Mouse (Mus musculus) midbrain, embryonic 13.5 days (tissue): ENCODE results near the gene Tmem179b. TPM values are rescaled to one million over a fixed set of nuclear protein-coding genes. Genes with fewer than 3 reads are reported as not detected.
"Not testable (repeated sequence)": the region's sequence is repeated elsewhere in the genome, so short reads cannot be mapped to it uniquely, and the experiment has no call there.

Experiments
- ATAC-seq: fragments of 200-750 bp; cut with Nextera tagmentation; 2 replicates; pipeline ENCODE4 v1.8.0; 2017; ENCODE audit warnings: mild to moderate bottlenecking, moderate TSS enrichment, moderate library complexity
- H3K27ac ChIP-seq: fragments of 300-500 bp; sonication (generic); 2 replicates; pipeline ENCODE4 v1.5.1; 2015; ENCODE audit warnings: inconsistent platforms, mild to moderate bottlenecking, moderate library complexity
- H3K27me3 ChIP-seq: fragments of 300-500 bp; sonication (generic); 2 replicates; pipeline ENCODE4 v1.6.1; 2015; ENCODE audit warnings: mild to moderate bottlenecking, inconsistent platforms
- H3K36me3 ChIP-seq: fragments of 300-500 bp; sonication (generic); 2 replicates; pipeline ENCODE4 v1.6.1; 2015; ENCODE audit warnings: mild to moderate bottlenecking, inconsistent platforms
- H3K4me1 ChIP-seq: fragments of 300-500 bp; sonication (generic); replicated peaks from 2 replicates; pipeline ENCODE4 v1.6.1; 2015; ENCODE audit warnings: inconsistent platforms
- H3K4me2 ChIP-seq: fragments of 300-500 bp; sonication (generic); replicated peaks from 2 replicates; pipeline ENCODE4 v1.6.1; 2015; ENCODE audit warnings: moderate library complexity, mild to moderate bottlenecking, inconsistent platforms
- H3K4me3 ChIP-seq: fragments of 300-500 bp; sonication (generic); replicated peaks from 2 replicates; pipeline ENCODE4 v1.5.1; 2015; ENCODE audit warnings: mild to moderate bottlenecking, inconsistent platforms
- H3K9ac ChIP-seq: fragments of 300-500 bp; sonication (generic); replicated peaks from 2 replicates; pipeline ENCODE4 v1.6.1; 2015; ENCODE audit warnings: mild to moderate bottlenecking, inconsistent platforms
- H3K9me3 ChIP-seq: fragments of 300-500 bp; sonication (generic); 2 replicates; pipeline ENCODE4 v1.6.1; 2016; ENCODE audit warnings: mild to moderate bottlenecking, inconsistent platforms
- WGBS: fragments of 180-500 bp; shearing (Covaris S2); methylation state at CpG from one replicate; pipeline ENCODE4 v1.1.7; 2015; 5-methylcytosine and 5-hydroxymethylcytosine counted together
- polyA plus RNA-seq: library from polyadenylated mRNA; unstranded; fragments of >200 nt; fragmentation: Nextera tagmentation; extraction: Ambion mirVana; gene quantifications from 2 replicates; pipeline ENCODE4 v1.2.1, GENCODE M21; 2015

Tmem179b gene
- polyA plus RNA-seq, 1 experiment from 2014 or later, result 38.1 TPM

DNA sequence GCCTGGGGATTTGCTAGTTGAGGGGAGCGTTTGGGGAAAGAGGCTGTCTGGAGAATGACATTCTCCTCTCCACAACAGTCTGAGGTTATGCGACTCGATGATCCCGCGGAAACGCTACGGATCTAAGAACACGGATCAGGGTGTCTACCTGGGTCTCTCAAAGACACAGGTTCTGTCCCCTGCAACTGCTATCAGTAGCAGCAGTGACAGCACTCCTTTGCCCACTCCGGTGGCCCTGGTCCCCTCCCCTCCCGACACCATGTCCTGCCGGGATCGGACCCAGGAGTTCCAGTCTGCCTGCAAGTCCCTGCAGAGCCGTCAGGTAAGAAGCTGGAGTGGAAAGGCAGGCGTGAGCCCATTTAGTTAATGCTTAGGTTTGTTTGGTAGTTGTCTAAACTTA is 32.1 kb downstream of the Tmem179b start:
- H3K27ac ChIP-seq, result peak overlapping the region; percentile 95
- H3K4me3 ChIP-seq, result peak overlapping the region; percentile 76
- peak overlapping the region; percentile 84 for H3K4me2 ChIP-seq
- H3K9me3 ChIP-seq, result no peaks in the 10 kb centered on the region
- H3K36me3 ChIP-seq, result peaks cover 71% of the 10 kb centered on the region
- ATAC-seq, result no peak
- WGBS, result 27% methylated on average over 14 of the region's 14 CpGs
- H3K27me3 ChIP-seq, result no peaks in the 10 kb centered on the region
- H3K4me1 ChIP-seq, result peaks cover 29% of the 10 kb centered on the region
- H3K9ac ChIP-seq, result peak overlapping the region; percentile 87

- Histone ChIP-seq H3K9me3 (no peaks in the 10 kb centered on the region), H3K27me3 (no peaks in the 10 kb centered on the region), H3K4me2 (peak within 1 kb of the TSS; percentile 84), H3K9ac (peak within 1 kb of the TSS; percentile 87), H3K27ac (peak within 1 kb of the TSS; percentile 95), H3K36me3 (peaks cover 62% of the 10 kb centered on the region), H3K4me1 (peaks cover 37% of the 10 kb centered on the region), H3K4me3 (peak within 1 kb of the TSS; percentile 76)
- under 1% methylated on average over 36 of the region's 36 CpGs for WGBS
- ATAC-seq, result peak; percentile 98
Measured at GRCm38 (mm10) chr19:8741243-8741869, 32.9 kb downstream of the Tmem179b start, which contains the start of gene Stx5a. Gene Stx5a, plus strand, starts transcription at chr19:8741413.

DNA sequence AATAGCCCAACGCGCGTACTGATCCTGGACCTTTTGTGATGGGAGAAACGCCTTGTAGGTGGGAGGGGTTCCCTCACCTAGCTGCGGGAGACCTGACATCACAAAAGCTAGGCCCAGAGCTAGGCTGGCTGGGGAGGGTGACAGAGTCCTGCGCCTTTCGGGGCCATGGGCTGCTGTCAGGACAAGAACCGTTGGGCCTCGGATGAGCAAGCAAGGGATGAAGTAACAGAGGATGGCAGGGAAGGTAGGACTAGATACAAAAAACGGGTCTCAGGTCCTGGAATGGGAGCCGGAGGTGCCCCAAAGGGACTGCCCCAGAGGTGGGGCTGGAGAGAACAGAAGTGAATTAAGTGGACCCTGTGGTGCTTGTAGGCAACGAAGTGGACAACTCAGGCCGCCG is 33.7 kb downstream of the Tmem179b start, which contains the start of gene 1700092M07Rik:
TSS of gene 1700092M07Rik (plus strand) at position 116 of the 400 bp plus-strand sequence.
- no peaks in the 10 kb centered on the region for H3K9me3 ChIP-seq

DNA sequence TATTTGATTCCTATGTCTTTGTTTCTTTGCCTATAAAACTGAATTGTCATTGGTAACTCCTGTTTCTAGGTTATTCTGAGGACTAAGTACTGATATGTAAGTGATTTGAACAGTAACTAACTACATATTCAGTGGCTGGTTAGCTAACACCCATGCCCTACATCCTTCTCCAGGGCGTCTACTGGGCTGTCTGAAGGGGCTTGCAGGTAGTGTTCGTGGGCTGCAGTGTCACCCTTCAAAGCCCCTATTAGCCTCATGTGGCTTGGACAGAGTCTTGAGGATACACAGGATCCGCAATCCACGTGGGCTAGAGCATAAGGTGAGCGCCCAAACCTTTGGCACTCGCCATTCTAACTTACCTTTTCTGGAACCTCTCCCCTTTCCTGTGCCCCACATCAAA is 34.6 kb downstream of the Tmem179b start:
- H3K36me3 ChIP-seq, result peaks cover 45% of the 10 kb centered on the region
- WGBS, result 95% methylated on average over 6 of the region's 6 CpGs
- no peaks in the 10 kb centered on the region for H3K9me3 ChIP-seq
- no peaks in the 10 kb centered on the region for H3K27me3 ChIP-seq
- ATAC-seq, result no peak
- H3K4me3 ChIP-seq, result no peak overlapping the region
- H3K9ac ChIP-seq, result no peak overlapping the region
- no peak overlapping the region for H3K27ac ChIP-seq
- no peak overlapping the region for H3K4me2 ChIP-seq
- peaks cover 41% of the 10 kb centered on the region for H3K4me1 ChIP-seq

More for the DNA sequence above, 33.7 kb downstream of the Tmem179b start, which contains the start of gene 1700092M07Rik:
- Histone ChIP-seq H3K36me3 (peaks cover 55% of the 10 kb centered on the region), H3K4me1 (peaks cover 40% of the 10 kb centered on the region), H3K27me3 (no peaks in the 10 kb centered on the region), H3K4me3 (peak within 1 kb of the TSS; percentile 76), H3K4me2 (peak within 1 kb of the TSS; percentile 84), H3K27ac (peak within 1 kb of the TSS; percentile 95), H3K9ac (peak within 1 kb of the TSS; percentile 87)
- no peak; the same call in 1 of the 2 replicates for ATAC-seq
- 65% methylated on average over 14 of the region's 14 CpGs for WGBS

DNA sequence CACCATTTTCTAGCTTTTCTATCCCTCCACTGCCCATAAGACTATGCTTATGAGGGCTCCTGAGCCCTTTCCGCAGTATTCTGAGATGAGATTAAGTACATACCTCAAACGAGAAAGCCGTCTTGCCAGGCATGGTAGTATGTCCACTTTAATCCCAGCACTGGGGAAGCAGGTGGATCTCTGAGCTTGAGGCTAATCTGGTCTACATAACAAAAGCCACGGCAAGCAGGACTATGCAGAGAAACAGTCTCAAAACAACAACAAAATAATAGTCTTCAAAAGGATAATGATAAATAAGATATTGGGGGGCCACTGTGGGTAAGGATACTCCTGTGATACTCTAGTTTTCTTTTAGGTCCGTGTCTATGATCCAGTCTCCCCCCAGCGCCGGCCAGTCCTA is 35.4 kb downstream of the Tmem179b start:
- Histone ChIP-seq H3K4me1 (peaks cover 41% of the 10 kb centered on the region), H3K27ac (no peak overlapping the region), H3K9me3 (no peaks in the 10 kb centered on the region), H3K9ac (no peak overlapping the region), H3K4me2 (no peak overlapping the region), H3K27me3 (0 out of 2 replicates have a peak, but pooled peaks cover 3% of the 10 kb centered on the region), H3K4me3 (no peak overlapping the region), H3K36me3 (peaks cover 41% of the 10 kb centered on the region)
- ATAC-seq, result no peak
- 92% methylated on average over 7 of the region's 7 CpGs for WGBS

DNA sequence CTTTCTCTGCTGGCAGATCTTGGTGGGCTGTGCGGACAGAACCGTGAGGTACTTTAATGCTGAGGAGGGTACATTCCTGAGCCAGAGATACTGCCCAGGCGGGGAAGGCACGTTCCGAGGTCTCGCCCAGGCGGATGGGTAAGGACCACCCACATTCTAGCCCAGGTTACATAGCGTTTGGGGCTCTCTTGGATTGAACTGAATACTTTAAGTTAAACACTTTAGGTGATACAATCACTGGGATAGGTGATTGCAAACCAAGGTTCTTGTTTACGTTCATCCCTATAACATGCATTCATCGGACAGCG is 38.2 kb downstream of the Tmem179b start:
- peaks cover 27% of the 10 kb centered on the region for H3K4me1 ChIP-seq
- 0 out of 2 replicates have a peak, but pooled peaks cover 3% of the 10 kb centered on the region for H3K27me3 ChIP-seq
- H3K36me3 ChIP-seq, result peaks cover 29% of the 10 kb centered on the region
- H3K9ac ChIP-seq, result peak overlapping the region; percentile 83
- H3K4me3 ChIP-seq, result peak overlapping the region; percentile 87
- no peaks in the 10 kb centered on the region for H3K9me3 ChIP-seq
- WGBS, result 3% methylated on average over 11 of the region's 11 CpGs
- no peak for ATAC-seq
- H3K4me2 ChIP-seq, result peak overlapping the region; percentile 78
- peak overlapping the region; percentile 77; the same call in 1 of the 2 replicates for H3K27ac ChIP-seq

DNA sequence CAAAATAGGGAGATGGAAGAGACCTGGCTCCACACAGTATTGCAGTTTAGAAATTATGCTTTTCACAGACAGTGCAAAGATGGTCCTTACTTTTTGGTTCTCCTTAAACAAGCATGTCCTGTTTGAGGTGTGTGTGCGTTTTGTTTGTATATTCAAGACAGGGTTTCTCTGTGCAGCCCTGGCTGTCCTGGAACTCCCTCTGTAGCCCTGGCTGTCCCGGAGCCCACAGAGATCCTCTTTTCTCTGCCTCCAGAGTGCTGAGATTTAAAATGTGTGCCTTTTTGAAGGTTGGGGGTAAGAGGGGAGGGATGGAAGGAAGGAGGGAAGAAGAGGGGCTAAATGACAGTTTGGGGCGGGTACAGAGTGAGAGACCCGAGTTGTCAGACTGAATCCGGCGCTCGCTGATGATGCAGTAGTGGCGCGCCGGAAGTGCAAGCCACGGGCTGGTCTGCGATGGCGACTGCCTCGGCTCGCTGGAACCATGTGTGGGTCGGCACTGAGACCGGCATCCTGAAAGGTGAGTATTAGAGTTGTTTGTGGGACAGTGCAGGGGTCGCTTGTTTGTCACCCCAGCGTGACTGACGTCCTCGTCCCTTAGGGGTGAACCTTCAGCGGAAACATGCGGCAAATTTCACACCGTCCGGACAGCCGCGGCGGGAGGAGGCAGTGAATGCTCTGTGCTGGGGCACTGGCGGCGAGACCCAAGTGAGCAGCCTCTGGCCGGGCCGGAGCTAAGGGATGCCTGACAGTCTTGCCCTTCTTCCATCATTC is 38.7 kb downstream of the Tmem179b start, which contains the start of gene Wdr74:
TSS of gene Wdr74 (plus strand) at position 439 of the 771 bp plus-strand sequence.
- Histone ChIP-seq H3K4me3 (peak within 1 kb of the TSS; percentile 87), H3K27me3 (0 out of 2 replicates have a peak, but pooled peaks cover 3% of the 10 kb centered on the region), H3K4me2 (peak within 1 kb of the TSS; percentile 78), H3K9me3 (no peaks in the 10 kb centered on the region), H3K4me1 (peaks cover 22% of the 10 kb centered on the region), H3K36me3 (peaks cover 28% of the 10 kb centered on the region), H3K27ac (peak within 1 kb of the TSS; percentile 77), H3K9ac (peak within 1 kb of the TSS; percentile 83)
- peak; percentile 95 for ATAC-seq
- under 1% methylated on average over 32 of the region's 32 CpGs for WGBS

DNA sequence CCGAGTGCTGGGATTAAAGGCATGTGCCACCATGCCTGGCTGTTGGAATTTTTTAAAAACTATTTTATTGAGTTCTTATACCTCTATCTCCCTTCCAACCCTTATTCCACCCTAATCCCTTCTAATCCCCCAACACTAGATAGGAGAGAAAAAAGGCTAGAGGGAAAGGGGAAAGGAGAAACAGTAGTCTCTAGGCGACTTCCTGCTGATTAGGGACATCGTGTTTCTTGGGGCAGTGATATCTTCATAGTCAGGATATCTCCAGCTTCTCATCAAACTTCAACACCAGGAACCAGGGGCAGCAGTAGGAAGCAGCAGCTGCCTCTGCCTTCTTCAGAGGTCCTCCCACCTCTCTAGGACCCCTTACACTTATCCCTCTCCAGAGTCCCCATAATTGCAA is 39.9 kb downstream of the Tmem179b start:
- Histone ChIP-seq H3K27ac (no peak overlapping the region), H3K36me3 (peaks cover 15% of the 10 kb centered on the region), H3K4me3 (no peak overlapping the region), H3K4me1 (peaks cover 18% of the 10 kb centered on the region), H3K4me2 (no peak overlapping the region), H3K9me3 (no peaks in the 10 kb centered on the region), H3K9ac (no peak overlapping the region), H3K27me3 (0 out of 2 replicates have a peak, but pooled peaks cover 3% of the 10 kb centered on the region)
- WGBS, result 86% methylated on average over 3 of the region's 3 CpGs
- ATAC-seq, result no peak

- not testable (repeated sequence) for ATAC-seq
- WGBS, result 43% methylated on average over 3 of the region's 3 CpGs
Measured at GRCm38 (mm10) chr19:8728335-8729099, 45.8 kb downstream of the Tmem179b start.

DNA sequence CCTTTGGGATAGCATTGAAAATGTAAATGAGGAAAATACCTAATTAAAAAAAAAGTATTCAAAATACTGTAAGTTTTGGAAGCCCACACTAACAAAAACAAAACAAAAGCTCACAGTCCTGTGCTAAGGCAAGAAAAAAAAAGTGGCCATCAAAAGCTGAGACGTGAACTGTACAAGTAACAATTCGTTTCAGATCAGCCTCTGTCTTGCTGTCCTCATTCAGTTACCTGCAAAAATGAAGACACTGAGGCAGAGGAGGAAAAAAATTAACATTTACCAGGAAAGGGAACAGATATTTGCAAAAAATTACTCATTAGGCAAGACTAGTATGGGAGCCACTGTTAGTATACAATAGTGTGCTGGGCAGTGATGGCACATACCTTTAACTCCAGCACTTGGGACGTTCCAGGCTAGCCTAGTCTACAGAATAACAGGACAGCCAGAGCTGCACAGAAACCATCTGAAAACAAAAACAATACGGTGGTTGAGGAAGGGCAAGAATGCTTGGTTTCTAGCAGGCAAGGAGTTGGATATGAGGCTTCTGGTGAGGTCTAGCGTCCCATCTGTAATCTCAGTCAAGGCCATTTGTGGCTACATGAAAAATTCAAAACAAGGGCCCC is 46.7 kb downstream of the Tmem179b start:
- Histone ChIP-seq H3K9ac (no peak overlapping the region), H3K4me2 (no peak overlapping the region), H3K36me3 (peaks cover 27% of the 10 kb centered on the region), H3K27me3 (no peaks in the 10 kb centered on the region), H3K27ac (no peak overlapping the region), H3K4me3 (no peak overlapping the region), H3K9me3 (no peaks in the 10 kb centered on the region), H3K4me1 (peaks cover 22% of the 10 kb centered on the region)
- WGBS, result 22% methylated on average over 5 of the region's 5 CpGs
- ATAC-seq, result no peak

More at GRCm38 (mm10) chr19:8728335-8729099, 45.8 kb downstream of the Tmem179b start:
- not testable (repeated sequence) for H3K9ac ChIP-seq, H3K4me3 ChIP-seq, H3K9me3 ChIP-seq, H3K27me3 ChIP-seq, H3K4me2 ChIP-seq, H3K27ac ChIP-seq
- Histone ChIP-seq H3K4me1 (peaks cover 22% of the 10 kb centered on the region), H3K36me3 (peaks cover 27% of the 10 kb centered on the region)

- Histone ChIP-seq H3K9me3 (no peaks in the 10 kb centered on the region), H3K9ac (no peak overlapping the region), H3K27ac (no peak overlapping the region), H3K4me3 (no peak overlapping the region), H3K4me1 (peaks cover 29% of the 10 kb centered on the region), H3K4me2 (no peak overlapping the region), H3K27me3 (no peaks in the 10 kb centered on the region), H3K36me3 (peaks cover 27% of the 10 kb centered on the region)
- 18% methylated on average over 3 of the region's 3 CpGs for WGBS
- no peak for ATAC-seq
Measured at GRCm38 (mm10) chr19:8726609-8727390, 47.5 kb downstream of the Tmem179b start.
